Mouse (Mus musculus): ENCODE results near the gene Tmem200a. TPM values are rescaled to one million over a fixed set of nuclear protein-coding genes. Genes with fewer than 3 reads are reported as not detected.

Gene Tmem200a
- polyA plus RNA-seq, 1 experiment from 2014 or later: 20.9 TPM

Other genes with a start within 250 kb of the Tmem200a start
- gene Gm9767, start 797 bp downstream of the Tmem200a start, polyA plus RNA-seq (2016; fragmentation: Nextera tagmentation; extraction: Ambion mirVana): 0.60 and 0.99 TPM in 2 replicates
- 0.47 and 2.2 TPM in 2 replicates for gene Samd3, start 150.7 kb upstream of the Tmem200a start, polyA plus RNA-seq (2016; fragmentation: Nextera tagmentation; extraction: Ambion mirVana)